Mouse (Mus musculus) natural killer cell, adult 2 months (primary cell): ENCODE data around the gene Mtfp1.
A peak's percentile ranks its signal among the peaks of the same experiment; 100 is the strongest.
"Not testable (repeated sequence)": the region's sequence is repeated elsewhere in the genome, so short reads cannot be mapped to it uniquely, and the experiment has no call there.

Experiments
- DNase-seq, 2 experiments: peaks; one replicate each; pipeline ENCODE4 v3.0.0; 2022; ENCODE audit warnings: low spot score in 2 of 2

The Mtfp1 gene

GRCm38 (mm10) chr11:4095171-4096053 is at the start of gene Mtfp1:
Gene Mtfp1, minus strand, starts transcription at chr11:4095445.
- DNase-seq: peak; percentile 31 to 46

GRCm38 (mm10) chr11:4143281-4144062 is 48.2 kb upstream of the Mtfp1 start:
- no peak for DNase-seq

GRCm38 (mm10) chr11:4142352-4142751 is 47.1 kb upstream of the Mtfp1 start:
- DNase-seq: no peak

- no peak for DNase-seq
Observed at GRCm38 (mm10) chr11:4141505-4141904, 46.3 kb upstream of the Mtfp1 start.

GRCm38 (mm10) chr11:4138964-4139363 is 43.7 kb upstream of the Mtfp1 start:
- no peak for DNase-seq

GRCm38 (mm10) chr11:4134986-4135935 is 40.0 kb upstream of the Mtfp1 start, which contains the start of gene Rnf215:
Gene Rnf215, plus strand, starts transcription at chr11:4135202.
- peak; percentile 76 to 85 for DNase-seq

GRCm38 (mm10) chr11:4134400-4134799 is 39.2 kb upstream of the Mtfp1 start:
- no peak for DNase-seq

- DNase-seq: peak; percentile 23 to 39
Observed at GRCm38 (mm10) chr11:4133450-4133849, 38.2 kb upstream of the Mtfp1 start.

GRCm38 (mm10) chr11:4128461-4128860 is 33.2 kb upstream of the Mtfp1 start:
- not testable (repeated sequence) for DNase-seq

- no peak for DNase-seq
Observed at GRCm38 (mm10) chr11:4127059-4127458, 31.8 kb upstream of the Mtfp1 start.

GRCm38 (mm10) chr11:4123922-4124321 is 28.7 kb upstream of the Mtfp1 start:
- peak in 1 of 2 experiments; percentile 41 for DNase-seq

GRCm38 (mm10) chr11:4122742-4123579 is 27.7 kb upstream of the Mtfp1 start, which contains the start of gene Sec14l2:
Gene Sec14l2, minus strand, starts transcription at chr11:4123415.
- peak; percentile 18 to 48 for DNase-seq

- DNase-seq: no peak
Observed at GRCm38 (mm10) chr11:4122226-4122625, 27.0 kb upstream of the Mtfp1 start.

- DNase-seq: no peak
Observed at GRCm38 (mm10) chr11:4121691-4122090, 26.4 kb upstream of the Mtfp1 start.

GRCm38 (mm10) chr11:4119635-4120034 is 24.4 kb upstream of the Mtfp1 start:
- DNase-seq: no peak

- DNase-seq: peak in 1 of 2 experiments; percentile 19
Observed at GRCm38 (mm10) chr11:4118081-4118921, 23.1 kb upstream of the Mtfp1 start.

- no peak for DNase-seq
Observed at GRCm38 (mm10) chr11:4117372-4118071, 22.3 kb upstream of the Mtfp1 start.

- DNase-seq: no peak
Observed at GRCm38 (mm10) chr11:4116458-4117141, 21.4 kb upstream of the Mtfp1 start.
